Mouse (Mus musculus): ENCODE results near the gene Thap4.
A peak's percentile ranks its signal among the peaks of the same experiment; 100 is the strongest.
"Not testable (repeated sequence)": the region's sequence is repeated elsewhere in the genome, so short reads cannot be mapped to it uniquely, and the experiment has no call there.

The Thap4 gene

DNA sequence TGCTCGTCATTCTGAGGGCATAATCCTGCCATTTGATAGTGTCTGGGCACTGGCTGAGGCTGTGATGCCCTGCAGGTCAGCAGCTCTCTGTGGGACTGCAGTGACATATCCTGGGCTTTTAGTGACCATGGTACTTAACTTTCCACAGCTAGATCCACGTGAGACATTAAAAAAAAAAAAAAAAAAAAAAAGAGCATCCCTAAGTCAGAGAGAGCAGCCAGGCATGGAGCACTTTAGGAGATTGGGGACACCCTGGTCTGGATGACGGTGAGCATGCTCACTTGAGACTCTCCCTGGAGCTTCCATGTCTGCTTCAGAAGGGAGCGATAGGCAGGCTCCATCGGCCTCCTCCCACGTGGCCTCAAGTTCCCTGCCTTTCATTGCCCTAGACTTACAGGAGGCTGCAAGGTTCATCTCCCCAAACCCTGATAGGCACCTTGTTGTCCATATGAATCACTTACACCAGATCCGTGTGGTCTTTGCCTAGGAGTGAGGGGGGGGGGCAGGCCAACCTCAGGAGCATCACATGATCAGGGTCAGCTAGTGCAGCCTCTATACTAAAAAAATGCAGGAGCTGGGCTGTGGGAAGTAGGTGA, 64.7 kb downstream of the Thap4 start:
- DNase-seq: no peak

DNA sequence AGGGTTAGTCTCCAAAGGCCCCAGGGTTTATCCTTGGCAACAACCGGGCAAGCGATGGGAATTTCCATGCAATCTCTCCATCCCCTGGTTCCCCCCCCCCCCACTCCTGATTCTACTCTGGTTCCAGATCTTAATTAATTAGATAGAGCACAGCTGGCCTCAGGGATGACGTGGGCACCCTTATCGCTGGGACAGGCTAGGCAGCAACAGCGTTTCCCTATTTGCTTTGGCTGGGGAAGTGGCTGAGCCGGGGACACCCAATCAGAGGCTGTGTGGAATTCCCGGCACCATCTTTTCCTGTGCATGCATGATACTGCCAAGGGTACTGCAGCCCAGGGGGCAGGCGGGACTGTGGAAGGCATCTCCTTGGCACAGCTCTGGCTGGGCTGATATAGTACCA, 66.5 kb downstream of the Thap4 start:
- no peak for DNase-seq

DNA sequence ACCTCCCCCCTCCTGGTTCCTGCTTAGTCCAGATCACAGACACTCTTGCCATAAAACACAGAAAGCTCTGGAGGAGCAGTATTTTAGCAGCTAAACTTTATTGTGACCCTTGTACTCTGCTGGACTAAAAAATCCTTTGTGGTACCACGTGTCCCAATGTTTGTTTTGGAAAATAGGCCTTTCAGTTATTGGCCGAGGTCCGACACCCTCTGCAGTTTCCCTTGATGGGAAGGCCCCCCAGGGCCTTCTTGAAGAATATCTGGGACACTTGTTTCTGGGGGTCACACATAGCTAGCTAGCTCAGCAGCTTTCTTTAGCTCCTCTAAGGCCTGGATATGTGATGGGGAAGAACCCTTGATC, 67.7 kb downstream of the Thap4 start:
- no peak for DNase-seq

DNA sequence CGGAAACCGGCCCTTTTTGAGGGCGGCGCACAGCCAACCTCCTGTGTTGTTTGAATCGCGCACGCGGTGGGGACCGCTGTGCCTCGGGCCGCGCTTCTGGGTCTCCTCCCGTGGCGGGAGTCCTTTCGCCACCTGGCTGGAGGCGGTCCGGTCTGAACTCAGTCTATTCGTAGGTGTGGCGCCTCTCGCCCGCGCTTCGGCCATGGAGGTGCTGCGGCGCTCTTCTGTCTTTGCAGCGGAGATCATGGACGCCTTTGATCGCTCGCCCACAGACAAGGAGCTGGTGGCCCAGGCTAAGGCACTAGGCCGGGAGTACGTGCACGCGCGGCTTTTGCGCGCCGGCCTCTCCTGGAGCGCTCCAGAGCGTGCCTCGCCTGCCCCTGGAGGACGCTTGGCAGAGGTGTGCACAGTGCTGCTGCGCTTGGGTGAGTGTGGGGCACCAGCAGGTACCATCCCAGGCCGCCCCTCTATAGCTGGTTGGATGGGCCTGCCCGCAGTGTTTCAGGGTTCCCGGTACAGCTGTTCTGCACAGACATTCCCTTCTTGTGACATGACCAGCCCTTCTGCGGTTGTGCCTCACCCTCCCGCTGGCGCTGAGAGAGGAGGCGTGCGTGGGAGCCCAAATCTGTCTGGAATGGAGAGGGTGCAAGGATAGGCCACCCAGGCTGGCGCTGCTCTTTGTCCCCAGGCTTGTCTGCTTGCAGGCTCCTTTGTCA, 68.3 kb downstream of the Thap4 start:
- peak; percentile 13 for DNase-seq

DNA sequence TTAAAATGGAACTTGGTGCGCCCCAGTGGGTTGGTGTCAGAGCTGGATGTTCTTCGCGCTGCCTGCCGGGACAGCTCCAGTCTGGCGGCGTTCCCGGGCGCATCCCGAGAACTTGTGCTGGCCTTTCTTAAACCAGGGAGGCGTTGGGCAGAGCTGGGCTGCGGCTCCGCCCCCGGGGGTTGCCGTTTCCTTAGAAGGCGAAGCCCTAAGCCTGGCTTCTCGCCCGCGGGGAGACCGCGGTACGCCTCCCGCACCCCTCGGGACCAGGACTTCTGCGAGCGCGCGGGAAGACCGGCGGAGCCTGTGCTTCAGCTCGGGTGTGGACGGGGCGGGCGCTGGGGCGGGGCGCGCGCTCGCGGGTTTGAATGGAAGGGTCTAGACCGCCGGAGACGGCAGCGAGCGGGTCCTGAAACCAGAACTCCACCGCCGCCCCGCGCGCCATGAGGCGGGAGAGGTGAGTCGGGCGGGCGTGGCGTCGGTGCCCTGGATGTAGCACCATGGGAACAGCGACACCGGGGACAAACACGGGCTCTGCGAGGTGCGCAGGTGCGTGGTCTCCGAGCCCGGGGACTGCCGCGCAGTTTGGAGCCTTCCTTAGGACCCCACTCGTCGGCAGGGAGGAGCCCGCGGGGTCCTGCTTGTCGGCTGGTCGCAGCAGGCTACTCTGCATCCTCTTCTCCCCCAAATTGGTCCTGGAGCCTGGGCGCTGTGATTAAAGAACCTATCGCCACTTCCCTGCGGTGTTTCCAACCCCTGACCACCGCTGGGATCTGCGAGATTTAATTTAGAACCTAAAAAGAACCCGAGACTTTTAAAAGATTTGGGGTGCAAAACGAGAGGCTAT, 69.0 kb downstream of the Thap4 start, which contains the start of gene Bok:
Bok (plus strand) TSS at position 260 of the 844 bp plus-strand sequence.
- DNase-seq: peak; percentile 9

DNA sequence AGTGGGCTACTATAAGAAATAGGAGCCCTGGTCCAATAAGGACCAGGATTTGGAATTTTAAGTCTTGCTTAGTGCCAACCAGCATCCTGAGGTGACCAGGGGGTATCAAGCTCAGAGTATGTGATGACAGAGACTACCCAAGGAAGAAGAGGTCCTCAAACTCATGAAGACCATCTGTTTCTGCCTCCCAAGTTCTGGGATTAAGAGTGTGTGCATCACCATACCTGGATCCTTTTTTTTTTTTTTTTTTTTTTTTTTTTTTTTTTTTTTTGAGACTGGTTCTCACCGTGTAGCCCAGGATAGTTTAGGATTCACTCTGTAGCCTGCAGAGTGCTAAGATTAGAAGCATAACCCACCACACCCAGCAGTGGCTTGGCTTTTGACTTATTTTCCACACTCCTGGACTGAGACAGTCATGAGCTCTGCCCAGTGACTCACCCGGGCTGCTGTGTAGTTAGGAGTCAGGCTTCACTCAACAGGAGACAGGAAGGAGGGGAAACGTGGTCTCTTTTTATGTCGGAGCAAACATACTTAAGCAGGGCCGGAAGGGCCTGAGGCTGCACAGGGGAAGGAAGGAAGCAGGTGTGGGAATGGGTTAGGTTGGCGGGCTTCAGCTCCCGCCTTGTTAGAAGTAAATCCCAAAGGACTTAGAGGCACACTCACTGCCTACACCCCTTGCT, 74.6 kb downstream of the Thap4 start:
- DNase-seq: no peak

DNA sequence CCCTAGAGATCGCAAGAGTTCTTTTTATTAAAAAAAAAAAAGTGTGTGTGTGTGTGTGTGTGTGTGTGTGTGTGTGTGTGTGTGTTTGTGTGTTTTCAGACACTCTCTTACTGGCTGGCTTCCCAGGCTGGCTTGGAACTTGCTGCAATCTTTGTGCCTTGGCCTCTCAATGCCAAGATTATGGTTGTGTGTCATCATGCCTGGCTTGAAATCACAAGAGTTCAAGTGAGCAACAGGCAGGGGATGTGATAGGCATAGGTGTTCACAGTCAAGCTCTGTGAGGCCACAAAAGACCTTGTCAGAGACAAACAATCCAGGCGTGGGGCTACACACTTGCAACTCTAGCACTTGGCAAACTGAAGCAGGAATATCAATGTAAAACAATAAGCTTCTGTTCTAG, 76.3 kb downstream of the Thap4 start:
- no peak for DNase-seq

DNA sequence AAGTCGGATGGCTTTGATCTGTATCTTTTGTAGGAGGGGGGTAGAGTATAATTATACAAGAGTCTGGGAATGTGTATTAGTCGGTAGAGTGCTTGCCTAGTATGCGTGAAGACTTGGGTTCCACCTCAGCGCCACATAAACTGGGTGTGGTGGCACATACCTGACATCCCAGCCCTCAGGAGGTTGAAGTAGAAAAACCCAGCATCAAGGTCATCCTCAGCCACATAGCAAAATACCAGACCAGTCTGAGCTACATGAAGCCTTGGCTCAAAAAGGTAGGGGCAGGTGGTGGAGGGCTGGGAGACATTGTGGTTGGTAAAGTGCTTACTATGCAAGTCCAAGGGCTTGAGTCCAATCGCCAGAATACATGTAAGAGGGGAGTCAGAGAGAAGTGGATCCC, 82.0 kb downstream of the Thap4 start:
- DNase-seq: no peak

DNA sequence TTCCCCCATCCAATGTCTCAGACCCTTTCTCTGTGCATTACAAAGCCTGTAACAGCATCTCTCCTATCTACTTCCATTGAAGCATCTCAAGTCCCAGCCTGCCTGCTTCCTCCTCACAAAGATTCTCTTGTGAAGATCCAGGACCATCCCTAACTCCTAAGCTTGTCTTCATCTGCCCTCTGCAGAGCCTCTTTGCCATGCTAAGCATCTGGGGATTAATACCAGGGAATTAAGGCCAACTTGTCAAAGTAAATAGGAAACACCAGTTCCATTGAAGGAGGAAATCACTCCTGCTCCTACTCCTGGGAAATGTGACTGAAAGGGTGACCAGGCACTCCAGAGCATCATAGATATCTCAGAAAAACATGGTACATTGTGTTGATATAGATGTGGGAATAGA, 84.7 kb downstream of the Thap4 start:
- DNase-seq: no peak

DNA sequence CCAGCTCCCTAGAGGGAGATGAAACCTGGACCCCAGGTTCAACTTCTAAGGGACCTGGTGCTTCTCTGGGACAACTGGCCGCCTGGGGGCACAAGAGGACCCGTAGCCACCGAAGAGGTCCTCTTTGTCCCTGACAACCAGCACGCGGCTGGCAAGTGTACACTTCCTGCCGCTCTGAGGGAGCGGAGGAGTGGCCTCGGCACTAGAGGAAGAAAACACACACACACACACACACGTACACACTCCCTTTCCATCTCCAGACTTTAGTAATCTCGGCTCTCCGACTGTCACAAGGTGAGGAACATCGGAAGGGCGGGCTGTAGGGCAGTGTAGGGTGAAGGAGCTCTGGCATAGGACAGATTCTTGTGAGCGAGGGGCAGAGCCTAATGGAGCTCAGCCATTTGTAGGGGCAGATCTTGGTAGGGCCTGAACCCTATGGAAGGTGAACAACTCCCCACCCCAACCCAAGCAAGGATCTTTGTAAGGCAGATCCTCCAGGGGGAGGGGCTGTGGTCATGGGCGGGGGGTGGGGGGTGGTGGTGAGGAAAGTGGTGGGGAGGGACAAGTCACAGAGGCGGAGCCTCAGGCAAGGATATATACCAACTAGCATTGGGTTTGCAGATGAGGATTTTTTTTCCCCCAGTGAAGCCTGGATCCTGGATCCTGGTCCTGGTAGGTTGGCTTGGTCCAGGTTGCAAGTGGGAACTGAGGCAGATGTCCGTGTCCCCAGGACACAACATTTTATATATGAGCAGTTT, 85.7 kb downstream of the Thap4 start:
- DNase-seq: peak; percentile 77

DNA sequence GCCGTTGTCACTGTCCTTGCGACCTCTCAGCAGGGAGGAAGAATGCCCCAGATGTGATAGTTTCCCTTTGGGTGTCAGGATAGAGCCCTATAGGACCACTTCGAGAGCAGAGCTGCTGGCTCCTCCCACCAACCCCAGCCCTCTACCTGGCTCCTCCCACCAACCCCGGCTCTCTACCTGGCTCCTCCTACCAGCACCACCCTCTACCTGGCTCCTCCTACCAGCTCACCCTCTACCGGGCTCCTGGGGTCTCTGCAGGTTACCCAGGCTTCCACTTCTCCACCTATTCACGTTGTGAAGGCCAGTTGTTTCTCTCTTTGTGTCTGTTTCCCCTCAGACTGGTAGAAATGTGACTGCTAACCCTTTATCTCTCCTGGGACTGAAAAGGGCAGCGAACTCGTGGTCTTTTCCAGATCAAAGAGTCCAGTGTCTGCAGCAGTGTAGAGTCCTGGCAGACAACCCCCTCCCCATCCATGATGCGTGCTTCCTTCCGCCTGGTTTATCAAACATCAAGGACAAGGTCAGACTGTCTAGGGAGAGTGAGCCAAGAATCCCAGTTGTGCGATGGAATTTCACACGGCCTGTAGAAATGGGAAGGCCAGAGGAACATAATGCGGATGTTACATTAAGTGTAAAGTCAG, 86.8 kb downstream of the Thap4 start:
- DNase-seq: peak; percentile 53

DNA sequence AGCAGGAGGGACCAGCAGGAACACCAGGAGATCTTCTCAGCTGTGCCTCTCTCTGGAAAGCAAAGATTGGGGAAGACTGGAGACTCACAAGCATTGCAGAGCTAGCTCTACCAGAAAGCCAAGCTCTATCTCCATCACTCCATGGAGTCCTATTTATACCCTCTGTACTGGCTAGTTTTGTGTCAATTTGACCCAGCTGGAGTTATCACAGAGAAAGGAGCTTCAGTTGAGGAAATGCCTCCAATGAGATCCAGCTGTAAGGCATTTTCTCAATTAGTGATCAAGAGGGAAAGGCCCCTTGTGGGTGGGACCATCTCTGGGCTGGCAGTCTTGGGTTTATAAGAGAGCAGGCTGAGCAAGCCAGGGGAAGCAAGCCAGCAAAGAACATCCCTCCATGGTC, 96.1 kb downstream of the Thap4 start, which contains the start of gene Stk25:
Stk25 (minus strand) TSS at position 101 of the 400 bp plus-strand sequence.
- not testable (repeated sequence) for DNase-seq

DNA sequence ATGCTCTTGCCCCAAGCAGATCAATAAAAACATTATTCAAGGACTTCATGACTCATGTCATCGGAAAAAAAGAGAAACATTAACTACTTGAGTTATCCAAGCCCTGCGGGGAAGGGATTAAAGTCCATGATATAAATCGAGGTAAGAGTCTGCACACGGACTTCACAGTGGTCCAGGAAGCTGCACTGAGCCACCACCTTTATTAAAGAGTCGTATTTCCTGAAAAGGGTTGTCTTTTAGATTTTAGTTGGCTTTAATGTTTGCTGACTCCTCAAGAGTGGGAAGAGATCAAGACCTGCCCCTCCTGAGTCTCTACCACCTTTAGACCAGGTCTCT, 97.7 kb downstream of the Thap4 start:
- DNase-seq: no peak

DNA sequence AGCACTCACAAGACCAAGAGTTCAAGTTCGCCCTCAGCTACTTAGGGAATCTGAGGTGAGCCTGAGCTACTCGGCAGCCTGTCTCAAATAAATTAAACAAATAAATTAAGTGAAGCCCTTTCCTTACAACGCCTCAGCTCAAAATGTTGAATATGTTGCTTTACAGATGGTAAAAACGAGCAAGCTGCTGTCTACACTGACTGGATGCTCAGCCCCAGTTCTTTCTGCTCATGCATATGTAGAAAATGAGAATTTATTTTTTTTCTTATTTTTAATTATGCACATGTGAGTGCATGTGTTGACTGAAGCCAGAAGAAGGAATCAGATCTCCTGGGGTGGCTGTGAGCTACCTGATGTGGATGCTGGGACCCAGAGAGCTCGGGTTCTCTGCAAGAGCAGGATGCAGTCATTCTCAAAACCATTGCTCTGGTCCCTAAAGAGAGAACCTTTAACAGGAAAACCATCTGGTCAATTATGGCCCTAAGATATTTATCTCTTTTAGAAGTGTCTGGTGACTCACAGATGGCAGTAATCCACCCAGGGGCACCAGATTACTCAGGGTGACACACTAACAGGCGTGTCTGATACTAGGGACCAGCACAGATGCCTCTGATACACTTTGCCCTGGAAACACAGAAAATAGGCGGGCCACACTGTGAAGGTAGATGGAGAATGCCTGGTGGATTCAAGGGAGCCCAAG, 98.2 kb downstream of the Thap4 start:
- DNase-seq: no peak

DNA sequence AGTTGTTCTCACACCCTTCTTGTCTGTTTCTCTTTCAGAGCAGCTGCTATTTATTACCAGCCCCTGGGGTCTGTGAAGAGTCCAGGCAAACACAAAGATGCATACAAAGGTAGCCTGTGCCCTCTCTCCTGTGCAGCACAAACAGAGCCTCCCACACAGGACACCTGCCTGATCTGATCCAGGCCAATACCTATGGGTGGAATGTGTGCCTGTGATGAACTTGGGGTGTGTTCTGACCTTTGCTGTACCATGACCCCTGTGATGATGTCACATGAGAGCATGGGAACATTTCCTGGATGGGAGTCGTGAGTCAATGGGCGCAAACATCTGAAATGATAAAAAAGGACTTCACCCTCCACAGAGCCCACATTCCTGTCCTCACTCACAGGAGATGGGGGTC, 99.9 kb downstream of the Thap4 start:
- DNase-seq: no peak

DNA sequence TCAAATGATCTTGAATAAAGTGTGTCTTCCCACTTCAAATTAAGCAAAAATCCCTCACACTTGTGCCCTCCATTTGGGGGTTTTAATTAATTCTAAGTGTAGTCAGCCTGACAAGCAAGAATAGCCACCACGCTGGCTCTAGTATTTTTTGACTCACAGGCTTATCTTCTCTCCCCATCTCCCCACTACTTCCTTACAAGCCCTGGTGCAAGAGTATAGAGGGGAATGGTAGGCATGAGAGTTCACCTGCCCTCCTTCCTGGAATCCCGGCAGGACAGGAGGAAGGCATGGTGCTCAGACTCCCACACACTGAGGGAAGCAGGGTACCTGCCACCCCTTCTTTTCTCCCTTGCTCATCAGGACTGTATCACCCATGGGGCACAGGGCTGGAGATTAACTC, 100.4 kb downstream of the Thap4 start:
- DNase-seq: no peak
